Mouse (Mus musculus) forebrain, postnatal 0 days (tissue): ENCODE data around the gene Tmem175. TPM values are rescaled to one million over a fixed set of nuclear protein-coding genes. Genes with fewer than 3 reads are reported as not detected.

Source experiments
- ATAC-seq: fragments of 200-750 bp; cut with Nextera tagmentation; 2 replicates; pipeline ENCODE4 v1.8.0; 2017; ENCODE audit warnings: mild to moderate bottlenecking, moderate library complexity
- DNase-seq: peaks from one replicate; pipeline ENCODE4 v3.0.0-alpha.2; 2015
- H3K27ac ChIP-seq: fragments of 300-500 bp; sonication (generic); 2 replicates; pipeline ENCODE4 v1.5.1; 2014; ENCODE audit warnings: low read depth, mild to moderate bottlenecking, antibody characterized with exemption, low read length, moderate library complexity, mixed read lengths
- H3K27me3 ChIP-seq: fragments of 300-500 bp; sonication (generic); 2 replicates; pipeline ENCODE4 v1.6.1; 2014; ENCODE audit warnings: mild to moderate bottlenecking, low read length, mixed read lengths; ENCODE audit not compliant: insufficient read depth
- H3K36me3 ChIP-seq: fragments of 300-500 bp; sonication (generic); 2 replicates; pipeline ENCODE4 v1.6.1; 2014; ENCODE audit warnings: mild to moderate bottlenecking, moderate library complexity; ENCODE audit not compliant: insufficient read depth
- H3K4me1 ChIP-seq: fragments of 300-500 bp; sonication (generic); 2 replicates; pipeline ENCODE4 v1.6.1; 2014; ENCODE audit warnings: antibody characterized with exemption; ENCODE audit not compliant: insufficient read depth
- H3K4me2 ChIP-seq: fragments of 300-500 bp; sonication (generic); 2 replicates; pipeline ENCODE4 v1.6.1; 2014; ENCODE audit warnings: low read depth, mild to moderate bottlenecking, moderate library complexity
- H3K4me3 ChIP-seq: fragments of 300-500 bp; sonication (generic); 2 replicates; pipeline ENCODE4 v1.5.1; 2014; ENCODE audit warnings: low read depth, low read length, mixed read lengths
- H3K9ac ChIP-seq: fragments of 300-500 bp; sonication (generic); 2 replicates; pipeline ENCODE4 v1.6.1; 2014; ENCODE audit warnings: mild to moderate bottlenecking
- H3K9me3 ChIP-seq: fragments of 300-500 bp; sonication (generic); 2 replicates; pipeline ENCODE4 v1.6.1; 2016; ENCODE audit warnings: low read length
- CTCF ChIP-seq: sonication (generic); IDR thresholded peaks from 2 replicates; pipeline ENCODE4 v1.5.1; 2016; ENCODE audit warnings: antibody characterized with exemption, control low read depth, low read depth
- WGBS: fragments of 180-500 bp; shearing (Covaris S2); extraction: QIAGEN DNeasy Blood & Tissue Kit; methylation state at CpG from one replicate; pipeline ENCODE4 v1.1.7; 2014; 5-methylcytosine and 5-hydroxymethylcytosine counted together
- polyA plus RNA-seq: library from polyadenylated mRNA; unstranded; fragments of >200 nt; fragmentation: Nextera tagmentation; extraction: Ambion mirVana; gene quantifications from 2 replicates; pipeline ENCODE4 v1.2.1, GENCODE M21; 2015
- total RNA-seq: library from RNA; depleted of rRNA; stranded (reverse); fragments of >200 nt; gene quantifications from 2 replicates; pipeline ENCODE4 v1.2.3, GENCODE M21; 2014

Gene Tmem175
- total and polyA plus RNA-seq, 2 experiments from 2014 or later, result 27.2 to 34.8 TPM

GRCm38 (mm10) chr5:108646343-108646660, 16.7 kb downstream of the Tmem175 start:
- 81% methylated on average over 3 of the region's 3 CpGs for WGBS
- Histone ChIP-seq H3K4me3 (no peak overlapping the region), H3K4me1 (no peaks in the 10 kb centered on the region), H3K36me3 (peaks cover 57% of the 10 kb centered on the region), H3K9me3 (no peaks in the 10 kb centered on the region), H3K27ac (no peak overlapping the region), H3K4me2 (no peak overlapping the region), H3K9ac (no peak overlapping the region), H3K27me3 (no peaks in the 10 kb centered on the region)
- ATAC-seq, result no peak
- no peak for TF ChIP-seq CTCF
- DNase-seq, result no peak

DNA sequence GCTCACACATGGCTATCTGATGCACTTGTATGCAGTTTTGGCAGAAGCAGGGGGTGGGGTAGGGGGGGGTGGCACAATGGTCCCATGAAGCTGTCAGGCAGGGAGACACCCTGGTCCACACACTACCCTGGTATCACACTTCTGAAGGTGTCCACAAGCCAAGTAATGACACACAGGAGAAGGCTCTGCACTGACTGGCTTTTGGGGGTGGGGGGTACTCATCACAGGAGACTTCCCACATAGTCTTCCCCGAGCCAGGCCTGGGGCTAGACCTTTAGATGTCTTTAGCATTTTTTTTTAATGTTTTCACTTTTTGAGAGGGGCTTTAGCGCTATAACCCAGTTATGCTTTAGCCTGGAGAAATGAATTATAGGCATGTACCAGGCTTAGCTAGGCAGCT, 17.7 kb downstream of the Tmem175 start:
- 94% methylated on average over 2 of the region's 2 CpGs for WGBS
- no peak for ATAC-seq
- H3K27ac ChIP-seq, result no peak overlapping the region
- DNase-seq, result no peak
- H3K4me3 ChIP-seq, result no peak overlapping the region
- no peak overlapping the region for H3K4me2 ChIP-seq
- H3K4me1 ChIP-seq, result no peaks in the 10 kb centered on the region
- H3K27me3 ChIP-seq, result no peaks in the 10 kb centered on the region
- H3K9me3 ChIP-seq, result no peaks in the 10 kb centered on the region
- peaks cover 59% of the 10 kb centered on the region for H3K36me3 ChIP-seq
- TF ChIP-seq CTCF, result no peak
- H3K9ac ChIP-seq, result no peak overlapping the region

GRCm38 (mm10) chr5:108647820-108648465, 18.4 kb downstream of the Tmem175 start:
- WGBS, result 87% methylated on average over 2 of the region's 2 CpGs
- Histone ChIP-seq H3K4me1 (no peaks in the 10 kb centered on the region), H3K36me3 (peaks cover 65% of the 10 kb centered on the region), H3K27ac (no peak overlapping the region), H3K9me3 (no peaks in the 10 kb centered on the region), H3K4me2 (no peak overlapping the region), H3K4me3 (no peak overlapping the region), H3K27me3 (no peaks in the 10 kb centered on the region), H3K9ac (no peak overlapping the region)
- TF ChIP-seq CTCF, result no peak
- DNase-seq (no peak), ATAC-seq (no peak)

DNA sequence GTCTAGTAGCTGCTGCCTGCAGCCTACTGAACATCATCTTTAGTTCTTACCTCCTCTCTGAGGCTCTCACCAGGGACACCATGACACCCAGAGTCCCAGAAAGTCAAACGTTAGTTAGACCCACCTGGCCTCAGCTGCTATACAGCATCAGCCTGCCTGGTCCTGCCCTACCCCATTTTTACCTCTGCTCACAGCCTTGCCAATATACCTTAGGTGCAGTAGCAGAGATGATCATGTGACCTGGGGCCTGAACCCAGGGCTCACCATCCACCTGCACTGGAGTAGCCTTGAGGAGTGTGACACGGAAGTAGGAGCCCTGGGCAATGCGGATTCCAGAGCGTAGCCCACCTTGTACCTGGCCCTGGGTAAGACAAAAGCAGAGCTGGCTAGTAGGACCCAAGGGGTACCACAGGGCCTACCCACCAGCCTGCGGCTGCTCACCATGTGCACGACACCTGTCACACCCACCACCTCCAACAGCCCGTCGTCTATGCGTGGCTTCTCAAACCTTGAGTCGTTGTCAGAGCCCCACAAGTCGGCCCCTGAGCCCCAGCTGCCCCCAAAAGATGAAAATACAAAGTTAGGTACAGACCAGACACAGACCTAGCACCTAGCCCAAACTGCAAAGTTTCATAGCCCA, 19.5 kb downstream of the Tmem175 start:
- Histone ChIP-seq H3K9me3 (no peaks in the 10 kb centered on the region), H3K9ac (no peak overlapping the region), H3K4me3 (no peak overlapping the region), H3K36me3 (peaks cover 75% of the 10 kb centered on the region), H3K27me3 (no peaks in the 10 kb centered on the region), H3K4me2 (no peak overlapping the region), H3K4me1 (no peaks in the 10 kb centered on the region), H3K27ac (no peak overlapping the region)
- ATAC-seq (no peak), DNase-seq (no peak)
- 93% methylated on average over 11 of the region's 11 CpGs for WGBS
- TF ChIP-seq CTCF, result no peak

DNA sequence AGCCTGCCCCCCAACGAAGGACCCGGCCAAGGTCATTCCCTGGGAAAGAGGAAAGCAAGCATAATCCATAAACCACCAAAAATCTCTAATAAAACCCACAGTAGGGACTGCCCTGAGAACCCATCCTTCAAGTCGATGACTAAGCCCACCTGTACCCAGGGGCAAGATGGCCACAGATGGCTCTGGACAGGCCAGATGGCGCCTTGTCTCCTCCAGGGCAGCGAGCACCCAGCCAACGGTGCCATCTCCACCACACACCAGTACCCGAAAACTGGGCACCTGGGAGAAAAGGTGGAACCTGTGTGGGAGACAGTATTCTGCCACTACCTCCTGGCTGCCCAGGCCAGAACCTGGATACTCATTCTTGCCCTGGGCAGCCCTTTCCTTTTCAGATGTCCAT, 20.8 kb downstream of the Tmem175 start:
- ATAC-seq (no peak), DNase-seq (no peak)
- Histone ChIP-seq H3K4me2 (no peak overlapping the region), H3K27me3 (no peaks in the 10 kb centered on the region), H3K36me3 (peaks cover 81% of the 10 kb centered on the region), H3K4me3 (no peak overlapping the region), H3K9ac (no peak overlapping the region), H3K4me1 (no peaks in the 10 kb centered on the region), H3K9me3 (no peaks in the 10 kb centered on the region), H3K27ac (no peak overlapping the region)
- TF ChIP-seq CTCF, result no peak
- WGBS, result 92% methylated on average over 7 of the region's 7 CpGs

GRCm38 (mm10) chr5:108651136-108651720, 21.7 kb downstream of the Tmem175 start:
- no peak overlapping the region for H3K4me3 ChIP-seq
- no peak overlapping the region for H3K4me2 ChIP-seq
- DNase-seq, result no peak
- ATAC-seq, result no peak
- no peak overlapping the region for H3K9ac ChIP-seq
- H3K9me3 ChIP-seq, result no peaks in the 10 kb centered on the region
- peaks cover 84% of the 10 kb centered on the region for H3K36me3 ChIP-seq
- no peak overlapping the region for H3K27ac ChIP-seq
- 86% methylated on average over 5 of the region's 5 CpGs for WGBS
- no peaks in the 10 kb centered on the region for H3K4me1 ChIP-seq
- TF ChIP-seq CTCF, result no peak
- no peaks in the 10 kb centered on the region for H3K27me3 ChIP-seq

- peak; percentile 77 for TF ChIP-seq CTCF
- H3K9ac ChIP-seq, result no peak overlapping the region; the same call in 1 of the 2 replicates
- no peak overlapping the region for H3K27ac ChIP-seq
- H3K36me3 ChIP-seq, result peaks cover 85% of the 10 kb centered on the region
- no peaks in the 10 kb centered on the region for H3K9me3 ChIP-seq
- WGBS, result 61% methylated on average over 1 of the region's 1 CpGs
- H3K4me3 ChIP-seq, result no peak overlapping the region
- ATAC-seq (peak; percentile 65), DNase-seq (peak; percentile 45)
- H3K4me1 ChIP-seq, result no peaks in the 10 kb centered on the region
- H3K27me3 ChIP-seq, result no peaks in the 10 kb centered on the region
- no peak overlapping the region for H3K4me2 ChIP-seq
Observed at GRCm38 (mm10) chr5:108651823-108652222, 22.3 kb downstream of the Tmem175 start.
